Mouse (Mus musculus) 3134 (cell line): ENCODE results near the gene Inpp5e.
A peak's percentile ranks its signal among the peaks of the same experiment; 100 is the strongest.
"Not testable (repeated sequence)": the region's sequence is repeated elsewhere in the genome, so short reads cannot be mapped to it uniquely, and the experiment has no call there.

ENCODE experiments used
- DNase-seq: peaks from one replicate; pipeline ENCODE4 v3.0.0-alpha.2; 2011; ENCODE audit warnings: low spot score; ENCODE audit not compliant: insufficient read length; ENCODE audit errors: extremely low read depth

The Inpp5e gene

GRCm38 (mm10) chr2:26421969-26422368 lies 13.0 kb upstream of the Inpp5e start:
- no peak for DNase-seq

GRCm38 (mm10) chr2:26418120-26418519 lies 9.1 kb upstream of the Inpp5e start:
- DNase-seq, result no peak

DNA sequence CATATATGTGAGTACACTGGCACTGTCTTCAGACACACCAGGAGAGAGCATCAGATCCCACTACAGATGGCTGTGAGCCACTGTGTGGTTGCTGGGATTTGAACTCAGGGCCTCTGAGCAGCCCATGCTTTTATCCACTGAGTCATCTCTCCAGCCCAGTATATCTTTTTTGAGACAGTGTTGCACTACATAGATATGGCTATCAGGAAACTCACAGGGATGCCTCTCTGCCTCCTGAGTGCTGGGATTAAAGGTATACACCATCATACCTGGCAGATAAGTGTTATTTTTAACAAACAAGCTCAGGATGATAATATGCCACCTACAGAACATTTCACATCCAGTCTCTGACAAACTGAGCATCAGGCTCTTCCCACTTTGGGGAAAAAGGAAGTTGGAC lies 8.1 kb upstream of the Inpp5e start:
- DNase-seq, result no peak

GRCm38 (mm10) chr2:26410931-26411411 lies 2.0 kb upstream of the Inpp5e start:
- no peak for DNase-seq

DNA sequence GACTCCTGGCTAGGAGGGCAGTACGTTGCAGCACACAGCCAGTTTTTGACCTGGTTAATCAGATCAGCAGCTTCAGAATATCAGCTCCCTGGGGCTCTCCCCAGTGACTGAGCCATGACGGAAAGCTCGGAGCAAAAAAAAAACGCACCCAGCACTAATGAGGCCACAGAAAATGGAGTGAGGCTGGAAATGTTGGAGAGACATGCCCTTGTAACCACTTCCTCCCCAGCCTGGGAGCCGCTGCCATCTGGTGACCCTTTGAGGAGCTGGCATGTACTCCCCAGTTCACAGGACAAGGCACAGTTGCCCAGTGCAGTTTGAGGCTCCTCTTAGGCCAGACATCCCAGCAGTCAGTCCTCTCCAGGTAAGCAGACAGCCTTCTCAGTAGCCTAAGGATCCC lies 1.1 kb upstream of the Inpp5e start:
- DNase-seq, result no peak

DNA sequence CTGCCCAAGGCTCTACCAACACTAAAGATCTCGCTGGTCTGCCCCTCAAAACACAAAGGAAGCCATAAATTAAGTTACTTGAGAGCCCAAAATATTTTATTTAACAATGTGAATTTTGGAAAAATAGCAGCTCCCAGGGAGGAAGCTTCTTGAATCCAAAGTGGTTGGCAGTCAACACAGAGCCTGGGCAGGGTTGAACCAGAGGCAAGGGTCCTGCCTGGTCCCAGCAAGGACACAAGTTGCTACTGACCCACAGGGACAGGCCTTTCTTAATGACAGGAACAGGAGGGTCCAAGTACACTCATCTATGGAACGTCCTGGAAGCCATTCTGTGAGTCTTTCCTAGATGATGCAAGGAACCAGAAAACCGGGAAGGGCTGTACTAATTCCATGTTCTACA lies 359 bp upstream of the Inpp5e start:
- no peak for DNase-seq

DNA sequence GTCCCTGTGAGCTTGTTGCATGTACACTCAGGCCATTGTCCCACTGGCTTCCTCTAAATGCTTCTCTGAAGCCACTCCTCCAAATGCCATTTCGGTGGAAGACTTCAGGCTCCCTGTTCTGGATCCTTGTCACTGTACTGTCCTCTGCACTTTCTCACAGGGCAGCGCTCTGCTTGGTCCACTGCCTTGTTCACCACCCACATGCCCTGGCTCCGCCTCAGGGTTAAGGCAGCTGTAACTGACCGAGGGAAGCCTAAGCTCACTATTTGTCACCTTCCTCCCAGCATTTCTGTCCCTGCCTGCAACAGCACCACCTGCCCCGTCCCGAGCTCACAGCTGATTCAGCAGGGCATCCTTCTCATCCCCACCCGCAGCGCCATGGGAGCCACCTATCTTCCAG lies 5.7 kb downstream of the Inpp5e start:
- DNase-seq, result no peak

DNA sequence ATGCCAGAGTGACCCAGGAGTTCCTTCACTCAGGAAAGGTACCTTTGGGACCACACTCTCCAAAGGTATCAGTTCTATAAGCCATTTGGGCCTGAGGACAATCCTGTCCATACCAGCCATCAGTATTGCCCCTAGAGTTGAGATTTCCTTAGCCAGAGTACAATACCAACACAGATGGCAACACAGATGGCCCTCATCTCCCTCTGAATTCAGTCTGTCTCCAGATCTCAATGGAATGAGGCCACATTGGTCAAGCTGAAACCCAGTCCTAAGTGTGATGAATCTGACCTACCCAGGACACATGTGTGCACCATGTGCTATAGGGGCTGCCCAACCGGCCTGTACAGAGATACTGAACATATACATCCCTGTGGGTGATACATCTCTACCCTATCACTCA lies 6.7 kb downstream of the Inpp5e start:
- DNase-seq, result no peak

- no peak for DNase-seq
Observed at GRCm38 (mm10) chr2:26401023-26401422, 8.0 kb downstream of the Inpp5e start.

- no peak for DNase-seq
Observed at GRCm38 (mm10) chr2:26400296-26400695, 8.7 kb downstream of the Inpp5e start.

GRCm38 (mm10) chr2:26399647-26400046 lies 9.4 kb downstream of the Inpp5e start:
- no peak for DNase-seq

DNA sequence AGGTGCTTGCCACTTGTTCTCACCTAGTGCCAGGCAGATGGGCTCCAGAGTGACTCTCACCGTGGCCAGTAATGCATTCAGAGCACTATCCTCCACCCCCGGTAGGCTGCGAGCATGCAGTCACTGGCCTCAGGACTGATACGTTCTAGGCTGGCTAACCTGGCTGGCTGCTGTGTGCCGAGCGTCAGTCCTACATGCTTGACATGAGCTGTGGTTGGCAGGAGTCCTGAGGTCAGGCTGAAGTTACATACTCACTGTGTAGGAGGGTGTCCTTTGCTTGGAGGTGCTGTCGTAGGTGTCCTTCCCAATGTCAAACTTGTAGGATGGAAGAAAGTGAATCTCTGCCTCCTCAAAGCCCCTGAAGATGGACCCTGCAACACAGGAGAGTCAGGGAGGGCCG lies 10.0 kb downstream of the Inpp5e start:
- DNase-seq, result no peak

- DNase-seq, result no peak
Observed at GRCm38 (mm10) chr2:26391617-26392016, 17.4 kb downstream of the Inpp5e start.

DNA sequence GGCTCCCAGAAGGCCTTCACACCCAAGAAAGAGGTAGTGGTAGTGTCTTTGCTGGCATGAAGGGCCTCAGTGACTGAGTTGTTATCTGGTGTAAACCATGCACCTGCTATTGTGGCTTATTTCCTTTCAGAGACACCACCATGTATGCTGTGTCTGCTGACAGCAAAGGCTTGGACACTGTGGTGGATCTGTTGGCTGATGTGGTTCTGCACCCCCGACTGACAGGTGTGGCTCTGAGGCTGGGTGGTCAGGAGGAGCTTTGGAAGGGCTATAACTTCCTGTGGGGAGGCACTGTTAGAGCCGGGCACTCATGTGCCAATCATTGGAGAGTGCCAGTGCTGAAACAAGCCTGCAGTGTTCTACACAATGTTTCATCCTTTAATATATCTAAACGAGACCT lies 18.0 kb downstream of the Inpp5e start:
- no peak for DNase-seq

GRCm38 (mm10) chr2:26389154-26389690 lies 19.8 kb downstream of the Inpp5e start, which contains the start of the genes Entr1 and Pmpca:
TSS of gene Entr1 (minus strand) at chr2:26389316.
TSS of gene Pmpca (plus strand) at chr2:26389339.
- DNase-seq, result peak; percentile 83

- no peak for DNase-seq
Observed at GRCm38 (mm10) chr2:26388682-26389153, 20.3 kb downstream of the Inpp5e start.

DNA sequence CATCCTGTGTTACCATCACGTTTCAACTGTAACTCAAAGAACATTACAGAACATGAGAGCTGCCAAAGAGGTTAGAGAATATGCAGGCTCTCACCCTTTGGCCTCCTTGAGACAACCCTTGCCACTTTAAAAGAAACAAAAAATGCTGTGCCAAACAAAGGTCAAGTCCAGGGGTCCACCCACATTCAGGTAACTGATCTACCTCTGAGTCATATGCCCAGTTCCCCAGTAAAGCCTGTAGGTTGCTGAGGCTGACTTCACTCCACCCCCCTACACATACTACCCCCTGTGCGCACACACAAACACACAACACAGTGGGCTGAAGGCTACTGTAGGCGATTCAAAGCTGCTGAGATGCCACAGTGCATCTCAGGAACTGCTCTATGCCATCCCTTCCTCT lies 21.3 kb downstream of the Inpp5e start:
- DNase-seq, result no peak

- not testable (repeated sequence) for DNase-seq
Observed at GRCm38 (mm10) chr2:26380871-26381270, 28.1 kb downstream of the Inpp5e start.

- DNase-seq, result peak; percentile 85
Observed at GRCm38 (mm10) chr2:26380131-26380771, 28.8 kb downstream of the Inpp5e start, which contains the start of gene Snapc4. TSS of gene Snapc4 (minus strand) at chr2:26380653.

GRCm38 (mm10) chr2:26372396-26372795 lies 36.6 kb downstream of the Inpp5e start:
- DNase-seq, result peak; percentile 43

DNA sequence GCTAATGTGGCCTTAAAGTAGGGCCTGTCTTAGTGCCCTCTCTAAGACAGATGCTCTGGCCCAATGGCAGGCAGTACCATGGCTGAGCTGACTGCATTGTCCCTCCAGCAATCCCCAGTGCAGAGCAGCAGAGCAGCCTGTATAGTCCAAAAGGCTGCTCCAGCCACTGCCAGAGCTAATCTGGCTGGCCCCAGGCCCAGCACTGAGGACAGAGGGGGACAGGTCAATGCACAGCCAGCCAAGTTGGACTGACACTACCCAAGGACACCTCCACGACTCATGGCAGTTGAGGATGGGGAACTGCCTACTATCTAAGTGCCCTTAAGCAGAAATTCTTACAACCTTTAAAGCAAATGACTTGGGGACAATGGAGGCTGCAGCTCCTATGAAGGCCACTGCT lies 40.4 kb downstream of the Inpp5e start:
- no peak for DNase-seq

DNA sequence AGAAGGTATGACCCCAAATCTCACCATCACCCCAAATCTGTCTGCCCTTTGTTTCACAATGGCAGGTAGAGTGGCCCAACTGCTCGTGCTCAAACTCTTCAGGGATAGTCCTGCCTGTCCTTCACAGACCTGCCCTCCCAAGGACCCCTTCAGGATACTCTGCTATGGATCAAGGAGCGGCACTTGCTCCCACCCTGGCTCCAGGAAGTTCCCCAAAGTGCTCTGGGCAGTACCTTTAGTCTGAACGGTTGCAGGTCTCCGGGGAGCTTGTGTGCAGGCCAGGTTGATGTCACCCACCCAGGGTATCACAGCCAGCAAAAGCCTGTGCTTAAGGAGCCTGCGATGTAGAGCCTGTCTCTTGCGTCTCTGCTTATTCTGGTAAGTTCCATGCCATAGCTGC lies 41.1 kb downstream of the Inpp5e start:
- DNase-seq, result no peak
